Mouse (Mus musculus) erythroblast, adult 5-6 weeks (primary cell): ENCODE results near the gene Kin. TPM values are rescaled to one million over a fixed set of nuclear protein-coding genes. Genes with fewer than 3 reads are reported as not detected.

Source experiments
- ATAC-seq: replicated peaks from 2 replicates; pipeline ENCODE4 v1.8.0; 2016; ENCODE audit warnings: moderate number of reproducible peaks, mild to moderate bottlenecking, moderate TSS enrichment, inconsistent platforms; ENCODE audit not compliant: poor library complexity, low FRiP score, severe bottlenecking
- total RNA-seq, 2 experiments: library from RNA; stranded (forward) in 1 of 2; stranded (reverse) in 1 of 2; fragments of 150-400 nt in 1 of 2; fragments of 200-764, 138-1000 nt in 1 of 2; gene quantifications; 2 replicates each; pipeline versions ENCODE4 v1.2.3 to v1.2.4; 2015 to 2017; ENCODE audit warnings: low replicate concordance in 2 of 2

Kin gene
- total RNA-seq (2015; ENCODE audit: low replicate concordance), result 75.3 and 77.3 TPM in 2 replicates
- 149 and 186 TPM in 2 replicates for total RNA-seq (2017; ENCODE audit: low replicate concordance)

GRCm38 (mm10) chr2:10080310-10081010 is at the start of gene Kin, which contains the start of gene Atp5c1:
Gene Kin, plus strand, starts transcription at chr2:10080593.
Gene Atp5c1, minus strand, starts transcription at chr2:10080510.
- ATAC-seq, result peak; percentile 92

DNA sequence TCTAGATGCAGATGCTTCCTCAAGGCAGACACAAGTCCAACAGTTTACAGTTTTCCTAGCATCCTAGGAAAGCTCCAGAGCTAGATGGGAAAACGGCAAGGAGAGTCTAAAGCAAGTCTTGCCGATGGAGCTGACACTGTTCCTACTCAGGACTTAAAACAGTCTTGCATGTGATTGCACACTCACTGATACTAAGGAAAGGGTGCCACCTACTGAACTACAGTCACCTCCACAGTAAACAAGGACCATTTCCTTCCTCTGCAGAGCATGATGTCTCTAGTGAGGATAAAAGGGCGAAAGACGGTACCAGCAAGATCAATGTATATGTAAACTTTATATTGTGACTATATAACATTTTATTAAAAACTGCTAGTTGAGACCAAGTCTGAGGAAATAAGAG is 46.7 kb upstream of the Kin start:
- no peak for ATAC-seq

- no peak for ATAC-seq
Measured at GRCm38 (mm10) chr2:10034976-10035375, 45.4 kb upstream of the Kin start.

DNA sequence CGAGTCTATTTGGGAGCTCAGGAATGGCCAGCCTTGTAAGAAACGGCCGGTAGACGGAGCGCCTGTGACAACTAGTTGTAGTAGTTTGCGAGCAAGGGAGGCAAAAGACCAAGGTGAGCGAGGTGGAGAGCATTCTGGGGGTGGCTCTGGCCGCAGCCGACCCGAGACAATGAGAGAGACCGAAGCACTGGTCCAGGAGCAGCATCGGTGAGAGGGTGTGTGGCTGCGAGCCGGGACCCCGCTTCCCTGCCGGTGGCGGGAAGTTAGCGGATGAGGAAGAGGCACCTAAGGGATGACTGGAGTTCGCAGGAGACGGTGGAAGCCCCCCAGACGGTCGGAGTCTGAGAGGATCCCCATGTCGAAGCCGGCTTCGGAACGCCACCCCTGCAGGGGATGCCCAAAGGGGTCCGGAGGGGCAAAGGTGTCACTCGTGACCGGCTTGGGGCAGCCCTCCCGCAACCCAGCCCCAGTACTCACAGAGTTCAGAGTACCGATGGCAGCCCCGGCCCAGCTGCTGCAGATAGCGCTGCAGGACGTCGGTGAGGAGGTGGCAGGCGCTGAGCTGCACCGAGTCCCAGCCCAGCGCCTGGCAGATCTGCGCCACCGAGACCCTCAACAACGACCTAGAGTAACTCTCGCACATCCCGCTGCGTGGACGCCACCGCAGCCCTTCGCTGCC is 32.5 kb upstream of the Kin start:
- peak; percentile 56 for ATAC-seq

- peak; percentile 95 for ATAC-seq
Measured at GRCm38 (mm10) chr2:10048461-10048860, 31.9 kb upstream of the Kin start, which contains the start of gene Taf3. Gene Taf3, minus strand, starts transcription at chr2:10048596.

DNA sequence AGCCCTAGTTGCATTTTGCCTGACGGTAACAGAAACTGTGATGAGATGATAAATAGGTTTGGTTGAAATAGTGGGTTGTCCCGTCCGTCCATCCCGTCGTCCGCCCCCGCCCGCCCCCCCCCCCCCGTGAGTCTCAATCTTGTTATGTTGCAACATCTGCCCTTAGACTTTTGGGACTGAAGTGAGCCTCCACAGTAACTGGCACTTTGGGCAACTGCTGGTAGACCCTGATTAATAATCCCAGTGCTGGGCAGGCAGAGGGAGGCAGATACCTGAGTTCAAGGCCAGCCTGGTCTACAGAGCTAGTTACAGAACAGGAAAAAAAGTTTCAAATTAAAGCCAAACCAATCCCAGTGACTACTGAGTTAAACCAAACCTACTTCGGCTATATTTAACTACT is 30.9 kb upstream of the Kin start:
- ATAC-seq, result no peak

GRCm38 (mm10) chr2:10050878-10051277 is 29.5 kb upstream of the Kin start:
- no peak for ATAC-seq

- no peak for ATAC-seq
Measured at GRCm38 (mm10) chr2:10051996-10052395, 28.4 kb upstream of the Kin start.

DNA sequence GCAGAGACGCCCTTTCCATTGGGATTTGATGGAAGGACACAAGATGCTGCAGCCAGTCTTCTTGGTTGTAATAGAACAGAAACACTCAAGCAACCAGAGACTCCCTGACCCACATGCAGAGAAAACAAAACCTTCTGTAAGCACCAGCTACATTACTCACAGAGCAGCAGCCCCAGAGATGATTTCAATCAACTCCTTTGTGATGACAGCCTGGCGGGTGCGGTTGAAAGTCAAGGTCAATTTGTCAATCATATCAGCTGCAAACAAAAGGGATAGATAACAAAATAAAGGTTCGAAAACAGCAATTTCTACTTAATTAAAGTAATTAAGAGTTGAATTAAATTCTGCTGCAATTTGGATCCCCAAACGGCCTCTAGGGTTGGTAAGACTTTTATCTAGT is 21.6 kb upstream of the Kin start:
- no peak for ATAC-seq

DNA sequence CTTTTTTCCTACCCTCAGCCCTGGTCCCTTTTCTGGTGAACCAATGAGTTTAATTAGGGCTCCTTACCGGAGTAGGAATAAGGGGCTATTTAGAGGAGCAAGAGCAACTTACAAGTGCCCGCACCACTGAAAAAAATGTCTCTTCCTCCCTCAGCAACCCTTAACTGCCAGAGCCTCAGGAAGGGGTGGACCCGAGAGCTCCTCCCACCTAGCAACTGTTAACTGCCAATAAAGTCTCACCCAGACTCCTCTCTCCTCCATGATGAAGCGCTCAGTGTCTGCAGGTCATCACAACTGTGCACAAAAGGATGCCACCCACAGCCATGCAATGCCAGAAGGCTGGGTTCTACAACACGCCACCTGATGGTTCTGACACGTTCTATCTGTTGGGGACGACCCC is 8.6 kb upstream of the Kin start:
- ATAC-seq, result no peak

DNA sequence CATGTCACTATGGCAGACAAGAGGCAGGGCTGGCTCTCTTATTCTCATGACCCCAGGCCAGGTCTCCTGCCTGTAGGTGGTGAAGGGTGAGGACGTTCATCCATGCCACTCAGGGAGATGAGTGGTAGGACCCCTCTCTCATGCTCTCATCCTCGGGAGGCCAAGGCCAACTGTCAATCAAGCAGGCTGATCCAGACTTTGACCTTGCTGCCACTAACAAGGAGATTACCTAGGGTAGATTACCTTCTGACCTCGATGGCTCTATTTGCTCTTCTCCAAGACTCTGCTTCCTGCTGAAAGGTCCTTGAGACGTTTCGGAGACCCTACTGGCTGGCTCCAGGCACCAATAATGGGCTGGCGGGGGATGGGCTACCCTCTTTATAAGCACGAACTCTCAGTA is 5.9 kb upstream of the Kin start:
- ATAC-seq, result no peak

GRCm38 (mm10) chr2:10076675-10077074 is 3.7 kb upstream of the Kin start:
- no peak for ATAC-seq

DNA sequence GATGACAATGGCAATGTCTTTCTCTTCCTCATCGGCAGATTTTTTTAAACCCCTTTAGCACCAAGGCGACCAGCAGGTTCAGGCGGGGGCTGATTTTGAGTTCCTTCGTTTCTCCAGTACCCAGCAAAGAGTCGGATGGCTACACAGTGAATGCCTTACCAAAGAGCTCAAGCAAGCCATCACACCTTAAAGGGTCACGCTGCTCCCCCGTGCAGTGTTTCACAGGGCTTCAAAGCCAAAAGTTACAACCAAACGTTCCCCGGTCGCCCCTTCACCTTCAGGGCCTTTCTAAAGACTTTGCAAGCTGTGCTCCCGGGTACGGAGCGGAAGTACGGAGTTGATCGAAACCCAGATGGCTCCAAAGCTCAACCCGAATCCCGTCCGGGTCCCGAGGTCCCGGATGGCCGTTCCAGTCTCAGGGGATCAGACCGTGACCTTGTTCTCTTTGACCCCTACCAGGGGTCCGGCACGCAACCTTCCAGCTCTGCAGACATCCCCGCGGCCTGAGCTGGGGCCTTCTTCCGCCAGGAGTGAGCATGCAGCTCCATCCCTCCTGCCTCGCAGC is 566 bp upstream of the Kin start:
- peak; percentile 22 for ATAC-seq

- peak; percentile 55 for ATAC-seq
Measured at GRCm38 (mm10) chr2:10081453-10082080, 1.2 kb downstream of the Kin start.

DNA sequence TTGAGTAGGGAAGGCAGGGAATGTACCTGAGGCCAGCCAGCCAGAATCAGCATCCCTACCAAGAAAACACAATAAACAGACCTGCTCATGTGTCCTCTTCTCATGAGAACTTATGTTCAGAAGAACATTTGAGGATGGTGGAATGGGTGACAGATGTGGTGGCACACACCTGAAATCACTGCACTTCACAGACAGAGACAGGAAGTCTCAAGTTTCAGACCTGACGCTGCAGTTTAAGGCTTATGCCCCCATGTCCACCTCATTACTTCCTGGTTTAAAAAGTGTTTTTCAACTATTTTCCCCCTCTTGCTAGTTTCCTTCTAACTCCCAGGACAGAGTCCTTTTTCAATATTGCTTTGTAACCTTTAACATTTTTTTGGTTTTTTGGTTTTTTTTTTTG is 2.3 kb downstream of the Kin start:
- ATAC-seq, result no peak

DNA sequence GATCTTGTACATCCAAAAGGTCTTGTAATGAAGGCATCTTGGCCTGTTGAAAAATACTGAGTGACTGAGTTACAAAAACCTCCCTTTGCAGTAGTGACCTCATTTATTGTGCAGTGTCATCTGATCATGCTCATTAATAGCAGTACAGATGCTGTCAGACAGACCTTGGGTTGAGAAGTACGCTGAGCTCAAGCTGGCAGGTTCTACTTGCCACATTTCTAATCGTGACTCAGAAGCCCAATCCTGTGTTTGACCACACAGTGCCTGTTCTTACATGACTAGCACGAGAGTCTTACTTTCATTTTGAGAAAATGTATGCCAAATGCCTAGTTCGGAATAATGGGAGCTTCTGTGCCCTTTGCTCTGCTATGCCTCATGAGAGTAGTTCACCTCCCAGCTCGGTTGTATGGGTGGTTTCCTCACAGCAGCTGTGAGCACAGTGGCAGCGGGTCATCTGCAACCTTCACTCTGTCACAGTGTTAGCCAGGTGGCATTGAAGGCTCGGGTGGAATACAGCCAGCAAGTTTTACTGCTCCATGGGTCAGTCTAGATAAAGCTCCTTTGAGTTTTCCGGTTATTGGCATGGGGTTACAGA is 7.0 kb downstream of the Kin start:
- ATAC-seq, result no peak

DNA sequence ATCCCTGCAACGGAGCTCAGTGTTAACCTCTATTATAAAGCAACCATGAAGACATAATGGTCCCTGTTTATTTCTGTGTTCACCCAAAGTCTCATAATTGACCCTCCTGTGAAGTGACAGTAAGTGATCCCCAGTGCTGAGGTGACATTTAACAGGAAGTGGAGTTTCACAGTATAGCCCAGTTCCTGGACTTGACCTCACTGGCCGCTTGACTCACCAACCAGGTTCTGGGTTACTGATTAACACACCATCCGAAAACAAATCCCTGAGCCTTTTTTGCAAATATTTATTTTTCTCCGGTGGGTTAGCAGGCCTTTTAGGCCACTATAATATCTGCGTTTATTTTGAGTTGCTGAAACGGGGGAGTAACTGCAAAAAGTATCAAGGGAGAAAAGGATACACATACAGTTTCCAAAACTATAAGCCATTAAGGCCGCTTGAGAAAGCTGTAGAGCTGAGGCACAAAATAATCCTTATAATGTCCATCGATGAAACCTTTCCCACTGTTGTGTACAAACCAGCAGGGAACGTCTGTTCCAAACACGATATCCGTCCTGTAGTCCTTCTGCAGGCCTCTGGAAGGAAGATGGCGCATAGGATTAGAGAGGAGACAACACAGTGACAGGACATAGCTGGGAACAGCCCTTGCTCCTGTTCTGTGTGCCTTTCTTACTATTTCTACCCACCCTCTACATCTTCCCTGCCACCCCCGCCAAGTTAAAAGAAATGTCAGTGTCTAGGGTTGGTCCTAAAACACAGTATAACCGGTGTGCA is 14.1 kb downstream of the Kin start:
- ATAC-seq, result no peak

- ATAC-seq, result no peak
Measured at GRCm38 (mm10) chr2:10098598-10099215, 18.3 kb downstream of the Kin start.

- no peak for ATAC-seq
Measured at GRCm38 (mm10) chr2:10100471-10100870, 20.1 kb downstream of the Kin start.
